Mouse (Mus musculus): Measurements from ENCODE around the gene Ppfia3. TPM values are rescaled to one million over a fixed set of nuclear protein-coding genes. Genes with fewer than 3 reads are reported as not detected.

Ppfia3 gene
- total RNA-seq, 2 experiments from 2014 or later = 1.5 to 1.7 TPM

GRCm38 (mm10) chr7:45343543-45343942 lies 23.3 kb downstream of the Ppfia3 start:
- DNase-seq = no peak

DNA sequence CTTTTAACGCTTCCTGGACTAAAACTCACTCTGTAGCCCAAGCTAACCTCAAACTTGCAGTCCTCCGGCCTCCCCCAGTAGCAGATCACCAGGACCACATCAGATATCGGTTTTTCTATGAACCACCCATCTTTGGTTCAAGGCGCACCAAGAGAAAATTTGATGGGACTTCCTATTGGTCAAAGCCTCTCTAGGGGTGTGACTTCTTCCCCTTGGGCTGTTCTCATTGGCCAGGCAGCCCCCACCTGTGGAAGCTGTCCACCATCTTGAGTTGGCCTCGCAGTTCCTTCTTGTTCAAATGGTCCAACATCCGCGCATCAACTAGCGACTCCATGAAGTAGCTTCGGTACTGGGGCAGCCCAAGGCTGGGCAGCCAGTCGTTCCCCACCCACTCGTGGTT lies 24.7 kb downstream of the Ppfia3 start:
- no peak for DNase-seq

DNA sequence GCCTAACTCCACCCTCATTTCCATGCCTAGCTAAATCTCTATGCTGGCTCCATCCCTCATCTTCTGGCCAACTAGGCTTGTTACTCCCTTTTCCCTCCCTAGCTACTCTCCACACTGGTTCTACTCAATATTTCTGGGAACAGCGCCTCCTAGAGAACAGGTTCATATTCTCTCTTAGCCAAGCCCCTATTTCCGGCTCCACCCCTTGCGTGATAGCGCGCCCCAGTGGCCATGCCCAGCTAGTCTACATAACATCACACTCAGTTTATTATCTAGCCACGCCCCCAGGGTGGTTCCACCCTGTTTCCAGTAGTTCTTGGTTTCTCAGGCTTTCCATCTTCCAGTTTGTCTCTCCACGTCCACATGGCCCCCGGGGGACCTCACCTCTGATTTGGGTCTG lies 25.5 kb downstream of the Ppfia3 start:
- DNase-seq = peak; percentile 76 to 83

GRCm38 (mm10) chr7:45340669-45341068 lies 26.1 kb downstream of the Ppfia3 start:
- DNase-seq = peak; percentile 60 to 68

DNA sequence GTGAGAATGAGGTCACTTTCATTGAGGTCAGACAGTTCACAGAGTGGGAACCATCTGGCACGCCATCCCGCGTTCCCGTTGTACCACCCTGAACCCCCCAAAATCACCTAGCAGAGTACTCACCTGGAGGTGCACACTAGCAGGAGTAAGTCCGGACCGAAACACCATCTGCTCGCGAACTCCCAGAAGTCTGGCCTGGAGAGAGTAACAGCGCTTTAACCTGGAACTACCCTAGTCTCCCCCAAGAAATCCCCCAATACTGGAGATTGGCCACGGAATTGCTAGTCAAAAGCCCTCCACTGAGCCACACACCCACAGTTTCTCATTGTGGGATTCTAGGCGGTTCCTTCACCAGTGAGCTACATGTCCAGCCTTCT lies 26.8 kb downstream of the Ppfia3 start:
- DNase-seq = no peak

DNA sequence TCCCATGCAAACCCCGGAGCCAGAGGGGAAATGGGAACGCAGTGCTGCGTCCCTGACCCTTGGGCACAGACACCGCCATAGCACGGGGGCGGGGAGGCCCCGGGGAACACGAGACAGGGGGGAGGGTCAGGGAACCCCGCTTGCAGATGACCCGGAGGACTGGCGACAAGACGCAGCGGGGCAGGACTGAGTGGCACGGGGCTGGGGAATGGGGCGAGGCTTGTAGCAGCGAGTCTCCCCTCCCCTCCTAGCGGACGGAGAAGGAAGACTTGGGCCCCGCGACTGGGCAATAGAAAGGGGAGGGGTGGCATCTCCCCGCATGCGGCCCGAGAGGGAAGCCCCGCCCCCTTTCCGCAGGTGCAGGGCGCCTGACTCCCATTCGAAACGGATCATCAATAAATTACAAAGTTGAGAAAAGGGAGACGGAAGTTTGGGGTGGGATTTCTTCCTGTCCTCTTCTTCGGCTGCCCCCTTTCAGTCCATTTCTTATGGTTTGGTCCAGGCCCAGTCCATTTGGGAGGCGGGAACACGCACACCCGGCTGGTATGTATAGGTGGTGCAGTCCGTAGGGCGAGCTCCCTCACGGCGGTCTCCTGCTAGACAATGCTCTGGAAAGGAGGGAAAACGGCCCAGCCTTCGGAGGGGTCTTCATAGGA lies 27.3 kb downstream of the Ppfia3 start:
- DNase-seq = peak; percentile 71 to 73

DNA sequence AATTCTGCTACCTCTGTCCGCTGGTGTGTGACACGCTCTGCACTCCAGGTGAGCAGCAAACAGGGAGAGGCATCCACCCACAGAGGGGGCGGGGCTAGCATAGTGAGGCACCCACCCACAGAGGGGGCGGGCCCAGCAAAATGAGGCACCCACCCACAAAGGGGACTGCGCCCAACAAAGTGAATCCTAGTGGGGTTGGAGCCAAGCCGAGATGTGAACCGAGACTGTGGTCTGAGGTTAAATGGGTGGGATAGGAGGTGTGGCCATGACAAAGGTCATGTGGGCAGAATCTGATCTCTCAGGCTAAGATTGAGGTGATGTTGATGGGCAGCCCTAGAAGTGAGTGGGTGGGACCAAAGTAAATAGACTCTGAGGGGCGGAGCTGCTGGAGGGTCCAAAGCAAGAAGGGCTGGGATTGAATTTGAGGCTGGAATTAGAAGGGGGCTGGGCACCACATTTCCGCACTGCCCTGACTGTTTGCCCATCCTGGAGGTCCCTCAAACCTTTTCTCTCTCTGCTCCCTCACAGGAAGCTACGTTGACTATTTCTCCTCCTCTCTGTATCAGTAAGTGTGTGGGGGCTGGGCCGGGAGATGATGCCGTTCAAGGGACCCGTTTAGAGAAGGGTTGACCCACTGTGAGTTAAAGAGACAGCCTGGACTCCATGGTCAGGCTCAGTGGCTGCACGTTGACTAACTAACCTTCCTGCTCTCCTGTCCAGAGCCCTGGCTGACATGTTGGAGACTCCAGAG lies 28.5 kb downstream of the Ppfia3 start:
- DNase-seq = no peak

DNA sequence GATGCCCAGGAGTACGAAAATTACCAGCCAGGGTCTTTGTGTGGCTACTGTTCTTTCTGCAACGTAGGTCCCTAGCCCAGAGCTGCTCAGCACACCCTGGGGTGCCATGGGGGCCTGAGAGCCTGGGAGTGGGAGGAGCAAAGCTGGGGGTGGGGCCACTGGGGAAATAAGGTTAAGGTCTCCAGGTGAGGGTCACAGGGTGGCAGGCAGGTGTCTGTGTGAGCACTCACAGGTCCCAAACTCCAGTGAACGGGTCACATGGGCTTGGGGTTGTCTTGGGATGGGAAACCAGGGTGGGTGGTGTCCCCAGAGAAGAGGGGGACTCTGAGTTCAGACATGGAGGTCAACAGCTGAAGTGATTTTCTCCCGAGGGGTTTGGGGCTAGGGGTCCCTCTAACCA lies 29.4 kb downstream of the Ppfia3 start:
- no peak for DNase-seq

DNA sequence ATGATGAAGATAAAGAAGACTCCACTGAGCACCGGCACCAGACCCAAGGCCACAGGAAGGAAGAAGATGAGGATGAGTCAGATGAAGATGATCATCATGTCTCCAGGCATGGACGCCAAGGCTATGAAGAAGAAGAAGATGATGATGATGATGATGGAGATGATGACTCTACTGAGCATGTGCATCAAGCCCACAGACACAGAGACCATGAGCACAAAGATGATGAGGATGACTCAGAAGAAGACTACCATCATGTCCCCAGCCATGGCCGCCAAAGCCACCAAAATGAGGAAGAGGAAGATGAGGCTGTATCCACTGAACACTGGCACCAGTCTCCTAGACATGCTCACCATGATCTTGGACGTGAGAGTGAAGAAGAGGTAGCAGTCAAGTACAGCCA lies 30.5 kb downstream of the Ppfia3 start:
- no peak for DNase-seq

DNA sequence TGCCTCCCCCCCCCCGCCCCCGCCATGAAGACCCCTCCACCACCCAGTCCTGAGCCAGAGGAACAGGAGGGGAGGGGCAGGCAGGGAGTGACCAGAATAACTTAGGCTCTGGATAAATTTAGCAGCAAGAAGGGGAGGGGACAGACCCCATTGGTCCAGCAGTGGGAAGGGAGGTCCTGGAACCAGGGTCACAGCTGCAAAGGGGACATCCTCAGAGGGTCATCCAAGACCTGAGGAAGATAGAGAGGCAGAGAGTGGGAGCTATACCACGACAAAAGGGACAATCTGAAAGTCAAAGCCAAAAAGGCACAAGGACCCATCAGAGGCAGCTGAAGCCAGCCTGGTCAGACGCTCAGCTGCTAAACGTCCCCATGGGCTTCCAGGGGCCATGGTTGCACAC lies 31.8 kb downstream of the Ppfia3 start, which contains the start of gene Hrc:
Hrc (plus strand) TSS at position 235 of the 400 bp plus-strand sequence.
- no peak for DNase-seq

- no peak for DNase-seq
Measured at GRCm38 (mm10) chr7:45334605-45335004, 32.2 kb downstream of the Ppfia3 start.

DNA sequence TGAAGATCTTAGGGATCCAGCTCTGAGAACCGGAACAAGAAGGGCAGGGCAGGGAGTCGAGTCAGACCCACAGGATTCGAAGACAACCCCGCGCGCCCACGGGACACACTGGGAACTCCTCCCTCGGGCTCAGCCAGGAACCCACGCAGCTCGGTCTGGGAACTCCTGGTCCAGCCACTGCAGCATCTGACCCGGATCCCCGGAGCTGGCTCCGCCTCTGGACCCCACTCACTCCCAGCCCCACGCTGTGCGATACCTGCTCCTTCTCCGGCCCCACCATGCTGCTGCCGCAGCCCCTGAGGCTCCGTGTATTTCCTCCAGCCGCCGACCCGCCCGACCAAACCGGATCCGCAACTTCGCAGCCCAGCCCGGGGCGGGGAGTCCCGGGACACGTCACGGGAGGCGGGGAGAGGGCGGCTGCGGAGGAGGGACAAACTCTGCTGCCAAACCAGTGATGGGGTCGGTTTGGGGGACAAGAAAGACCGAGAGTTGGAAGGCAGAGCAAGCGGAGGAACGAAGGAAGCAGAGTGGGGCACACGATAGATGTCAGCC lies 33.3 kb downstream of the Ppfia3 start, which contains the start of gene Trpm4:
Trpm4 (minus strand) TSS at position 350 of the 552 bp plus-strand sequence.
- DNase-seq = peak; percentile 88 to 93

GRCm38 (mm10) chr7:45332685-45333425 lies 34.0 kb downstream of the Ppfia3 start:
- peak; percentile 44 to 59 for DNase-seq

- no peak for DNase-seq
Measured at GRCm38 (mm10) chr7:45331502-45331901, 35.3 kb downstream of the Ppfia3 start.

DNA sequence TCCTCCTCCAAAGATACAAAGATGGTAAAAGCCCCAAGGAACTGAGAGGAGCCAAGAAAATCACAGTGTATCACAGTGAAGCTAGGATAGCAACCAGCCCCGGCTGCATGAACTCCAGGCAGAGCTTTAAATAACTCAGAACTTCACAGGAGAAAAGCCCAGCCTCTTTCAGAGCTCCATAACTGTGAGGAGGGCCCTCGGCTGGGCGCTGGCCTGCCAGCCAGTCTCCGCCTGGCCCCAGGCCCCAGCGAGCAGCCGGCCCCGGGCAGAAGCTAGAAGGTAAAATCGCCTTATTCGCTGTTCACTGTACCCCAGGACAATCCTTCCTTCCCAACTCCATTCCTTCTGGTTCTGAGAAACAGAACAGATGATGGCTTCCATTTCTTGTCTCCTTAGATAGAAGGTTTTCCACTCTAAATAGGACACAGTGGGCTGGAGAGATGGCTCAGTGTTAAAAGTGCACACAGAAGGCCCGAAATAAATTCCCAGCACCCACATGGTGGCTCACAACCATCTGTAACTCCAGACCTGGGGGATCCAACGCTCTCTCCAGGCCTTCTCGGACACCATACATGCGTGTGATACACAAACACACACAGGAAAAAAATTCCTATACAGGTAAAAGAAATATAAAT lies 37.9 kb downstream of the Ppfia3 start:
- no peak for DNase-seq

DNA sequence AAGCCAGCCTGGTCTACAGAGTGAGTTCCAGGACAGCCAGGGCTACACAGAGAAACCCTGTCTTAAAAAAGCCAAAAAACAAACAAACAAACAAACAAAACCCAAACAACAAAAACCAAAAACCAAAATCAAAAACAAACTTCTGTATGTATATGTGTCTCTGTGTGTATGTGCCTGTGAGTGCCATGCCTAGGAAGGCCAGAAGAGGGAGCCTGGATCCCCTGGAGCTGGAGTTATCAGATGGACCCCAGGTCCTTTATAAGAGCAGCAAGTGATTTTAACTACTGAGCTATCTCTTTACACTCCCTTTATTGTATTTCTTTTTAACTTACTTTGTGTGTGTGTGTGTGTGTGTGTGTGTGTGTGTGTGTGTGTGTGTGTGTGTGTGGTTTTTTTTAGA lies 41.0 kb downstream of the Ppfia3 start:
- DNase-seq = no peak

- no peak for DNase-seq
Measured at GRCm38 (mm10) chr7:45323069-45323468, 43.8 kb downstream of the Ppfia3 start.

- no peak for DNase-seq
Measured at GRCm38 (mm10) chr7:45322245-45322644, 44.6 kb downstream of the Ppfia3 start.

DNA sequence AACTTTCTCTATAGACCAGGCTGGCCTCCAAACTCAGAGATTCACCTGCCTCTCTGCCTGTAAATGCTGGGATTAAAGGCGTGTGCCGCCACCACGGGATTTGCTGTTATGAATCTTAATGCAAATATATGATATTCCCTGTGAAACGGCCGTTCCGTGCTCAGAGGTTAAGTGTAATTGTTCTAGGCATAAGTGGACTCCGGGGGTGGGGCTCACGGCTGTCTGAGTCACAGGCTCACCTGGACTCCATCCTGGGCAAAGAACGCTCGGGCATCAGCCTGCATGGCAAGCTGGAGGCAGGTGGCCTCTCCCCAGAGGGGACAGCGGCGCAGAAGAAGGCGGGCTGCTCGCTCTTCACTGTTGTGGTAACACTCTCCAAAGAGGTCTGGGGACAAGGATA lies 50.3 kb downstream of the Ppfia3 start:
- no peak for DNase-seq

DNA sequence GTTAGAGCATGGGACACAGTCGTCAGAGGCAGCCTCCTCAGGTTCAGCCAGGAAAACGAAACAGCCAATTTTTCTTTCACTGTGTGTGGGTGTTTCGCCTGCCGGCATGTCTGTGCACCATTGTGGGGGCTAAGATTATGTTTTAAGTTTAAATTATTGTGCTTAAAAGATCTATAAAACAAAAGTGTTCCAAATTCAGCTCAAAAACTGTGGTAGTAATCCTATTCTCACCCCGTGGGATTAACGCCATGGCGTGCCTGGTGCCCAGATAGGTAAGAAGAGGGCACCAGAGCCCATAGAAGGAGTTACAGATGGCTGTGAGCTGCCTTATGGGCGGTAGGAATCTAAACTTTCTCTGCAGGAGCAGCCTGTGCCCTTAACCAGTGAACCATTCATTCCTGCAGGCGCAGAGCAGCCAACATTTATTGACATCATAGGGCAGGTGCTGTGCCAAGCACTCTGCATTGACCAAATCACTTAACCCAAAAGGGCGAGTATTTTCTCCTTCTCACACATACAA lies 51.6 kb downstream of the Ppfia3 start:
- DNase-seq = no peak

- no peak for DNase-seq
Measured at GRCm38 (mm10) chr7:45313495-45313894, 53.3 kb downstream of the Ppfia3 start.
